In genomic region chr2:30546219-30546618, GRCm38 (mm10) we compare ENCODE assay signal across 16 mouse cellular contexts. TPM values are rescaled to one million over a fixed set of nuclear protein-coding genes. Genes with fewer than 3 reads are reported as not detected.
A peak's percentile ranks its signal among the peaks of the same experiment; 100 is the strongest.
DNase-seq lines count a peak whose midpoint lies in the region; ATAC-seq lines count a peak whose summit lies in the region.
"Had no signal": no experiment of that assay in that cellular context is flagged by ENCODE, and none has a peak within 500 bp of the region (broad histone marks: within the 10 kb centered on the region; RNA-seq: fewer than 3 reads in every experiment).

No protein-coding gene starts in this region.

- H3K4me2 ChIP-seq in hindbrain, embryonic 14.5 days (replicated peaks) = no peak overlapping the region; the same call in 1 of the 2 replicates
- H3K4me2 ChIP-seq in hindbrain, embryonic 16.5 days (ENCODE audit: low read length) = no peak overlapping the region
- H3K4me2 ChIP-seq in embryonic facial prominence, embryonic 12.5 days (replicated peaks) = no peak overlapping the region
- no peak overlapping the region for H3K4me2 ChIP-seq in intestine, embryonic 15.5 days (replicated peaks)

- no peaks in the 10 kb centered on the region for H3K36me3 ChIP-seq in hindbrain, embryonic 14.5 days (replicated peaks; ENCODE audit: control insufficient read depth, insufficient read depth)
- no peaks in the 10 kb centered on the region for H3K36me3 ChIP-seq in hindbrain, embryonic 16.5 days (ENCODE audit: control insufficient read depth, insufficient read depth, low read length)
- no peaks in the 10 kb centered on the region for H3K36me3 ChIP-seq in embryonic facial prominence, embryonic 12.5 days
- H3K36me3 ChIP-seq in limb, embryonic 10.5 days = no peaks in the 10 kb centered on the region
- H3K36me3 ChIP-seq in intestine, embryonic 15.5 days = no peaks in the 10 kb centered on the region
- H3K36me3 ChIP-seq: embryonic facial prominence, embryonic 13.5 days; limb, embryonic 13.5 days had no signal

- no peak for ATAC-seq in hindbrain, embryonic 14.5 days (ENCODE audit: low FRiP score)
- ATAC-seq in hindbrain, embryonic 16.5 days = no peak
- no peak for ATAC-seq in embryonic facial prominence, embryonic 12.5 days (ENCODE audit: insufficient number of reproducible peaks, insufficient read depth, low FRiP score, low TSS enrichment)
- ATAC-seq in intestine, embryonic 15.5 days = no peak
- ATAC-seq: liver, postnatal 0 days had no signal

- DNase-seq in hindbrain, embryonic 14.5 days (ENCODE audit: low spot score) = no peak
- no peak for DNase-seq in limb, embryonic 10.5 days (ENCODE audit: low spot score)
- peak; percentile 51 for DNase-seq in naive thymus-derived CD4-positive, alpha-beta T cell, adult 2 months (ENCODE audit: low read depth)
- DNase-seq in urinary bladder, adult 2 months (ENCODE audit: low spot score) = no peak
- no peak for DNase-seq in kidney, postnatal 14 days
- DNase-seq: adrenal gland, postnatal 25 days; heart, postnatal 10 days; layer of hippocampus, postnatal 36 days; liver, postnatal 0 days; lung, postnatal 36 days; thymus, postnatal 36 days had no signal

- WGBS in hindbrain, embryonic 14.5 days = 21% methylated on average over 2 of the region's 3 CpGs
- 33% methylated on average over 2 of the region's 3 CpGs for WGBS in hindbrain, embryonic 16.5 days
- 22% methylated on average over 2 of the region's 3 CpGs for WGBS in embryonic facial prominence, embryonic 12.5 days
- 63% methylated on average over 1 of the region's 3 CpGs for WGBS in limb, embryonic 10.5 days
- WGBS in intestine, embryonic 15.5 days = 16% methylated on average over 2 of the region's 3 CpGs

- H3K4me3 ChIP-seq in hindbrain, embryonic 14.5 days (replicated peaks; ENCODE audit: low read length) = no peak overlapping the region
- H3K4me3 ChIP-seq in hindbrain, embryonic 16.5 days (ENCODE audit: low read length) = no peak overlapping the region
- no peak overlapping the region for H3K4me3 ChIP-seq in embryonic facial prominence, embryonic 12.5 days
- no peak overlapping the region for H3K4me3 ChIP-seq in limb, embryonic 10.5 days
- no peak overlapping the region for H3K4me3 ChIP-seq in intestine, embryonic 15.5 days (replicated peaks)

- peak overlapping the region; percentile 76; the same call in 1 of the 2 replicates for H3K27ac ChIP-seq in hindbrain, embryonic 14.5 days
- H3K27ac ChIP-seq in hindbrain, embryonic 16.5 days (ENCODE audit: low read depth, low read length) = no peak overlapping the region
- 0 out of 2 replicates have a peak overlapping the region, but pooled peaks have one; percentile 65 for H3K27ac ChIP-seq in embryonic facial prominence, embryonic 12.5 days
- peak overlapping the region; percentile 91 for H3K27ac ChIP-seq in limb, embryonic 10.5 days
- H3K27ac ChIP-seq in intestine, embryonic 15.5 days = no peak overlapping the region

- H3K4me1 ChIP-seq in hindbrain, embryonic 14.5 days (replicated peaks; ENCODE audit: control insufficient read depth, insufficient read depth, low read length) = peaks cover 28% of the 10 kb centered on the region
- peaks cover 25% of the 10 kb centered on the region for H3K4me1 ChIP-seq in hindbrain, embryonic 16.5 days (ENCODE audit: control insufficient read depth, insufficient read depth, low read depth, low read length)
- peaks cover 38% of the 10 kb centered on the region for H3K4me1 ChIP-seq in embryonic facial prominence, embryonic 12.5 days
- H3K4me1 ChIP-seq in limb, embryonic 10.5 days = peaks cover 58% of the 10 kb centered on the region
- peaks cover 29% of the 10 kb centered on the region for H3K4me1 ChIP-seq in intestine, embryonic 15.5 days (replicated peaks)

- H3K9me3 ChIP-seq in hindbrain, embryonic 14.5 days (ENCODE audit: control insufficient read depth, low read length) = no peaks in the 10 kb centered on the region
- H3K9me3 ChIP-seq in hindbrain, embryonic 16.5 days (ENCODE audit: control insufficient read depth, low read length) = no peaks in the 10 kb centered on the region
- 0 out of 2 replicates have a peak, but pooled peaks cover 6% of the 10 kb centered on the region for H3K9me3 ChIP-seq in embryonic facial prominence, embryonic 12.5 days
- H3K9me3 ChIP-seq in limb, embryonic 10.5 days (replicated peaks) = no peaks in the 10 kb centered on the region
- H3K9me3 ChIP-seq in intestine, embryonic 15.5 days = no peaks in the 10 kb centered on the region
- H3K9me3 ChIP-seq: embryonic facial prominence, embryonic 13.5 days had no signal

- H3K9ac ChIP-seq in hindbrain, embryonic 14.5 days = no peak overlapping the region
- H3K9ac ChIP-seq in hindbrain, embryonic 16.5 days (ENCODE audit: low read depth, low read length) = no peak overlapping the region
- 0 out of 2 replicates have a peak overlapping the region, but pooled peaks have one; percentile 13 for H3K9ac ChIP-seq in embryonic facial prominence, embryonic 12.5 days
- no peak overlapping the region for H3K9ac ChIP-seq in intestine, embryonic 15.5 days
- H3K9ac ChIP-seq: liver, postnatal 0 days had no signal

- no peaks in the 10 kb centered on the region for H3K27me3 ChIP-seq in hindbrain, embryonic 14.5 days (ENCODE audit: control insufficient read depth, insufficient read depth, low read length)
- no peaks in the 10 kb centered on the region for H3K27me3 ChIP-seq in hindbrain, embryonic 16.5 days (replicated peaks; ENCODE audit: control insufficient read depth, insufficient read depth, low read length)
- H3K27me3 ChIP-seq in embryonic facial prominence, embryonic 12.5 days = no peaks in the 10 kb centered on the region
- H3K27me3 ChIP-seq in limb, embryonic 10.5 days (ENCODE audit: low read depth, poor library complexity, severe bottlenecking) = no peaks in the 10 kb centered on the region
- H3K27me3 ChIP-seq in intestine, embryonic 15.5 days (replicated peaks) = no peaks in the 10 kb centered on the region
- H3K27me3 ChIP-seq: embryonic facial prominence, embryonic 13.5 days; limb, embryonic 13.5 days had no signal

RNA-seq across cellular contexts. Expression of gene Cstad, which starts 48.6 kb away (rescaled TPM):
- polyA plus RNA-seq in hindbrain, embryonic 14.5 days (2014; fragmentation: Nextera tagmentation; extraction: Ambion mirVana) = 1.6 TPM in 1 of 2 replicates, not detected in the other
- polyA plus RNA-seq in hindbrain, embryonic 16.5 days (2015; fragmentation: Nextera tagmentation; extraction: Ambion mirVana) = 0.19 and 0.99 TPM in 2 replicates
- polyA plus RNA-seq in embryonic facial prominence, embryonic 12.5 days (2016; fragmentation: Nextera tagmentation; extraction: Ambion mirVana) = 0.57 and 1.4 TPM in 2 replicates
- 0.55 and 0.95 TPM in 2 replicates for polyA plus RNA-seq in limb, embryonic 10.5 days (2016; fragmentation: Nextera tagmentation; extraction: Ambion mirVana)
- polyA plus RNA-seq in urinary bladder, adult 2 months (2012; rRNA removed) = 5.8 and 6.3 TPM in 2 replicates
- 0.63 and 0.72 TPM in 2 replicates for polyA plus RNA-seq in intestine, embryonic 15.5 days (2015; fragmentation: Nextera tagmentation; extraction: Ambion mirVana)

Comparison
In these comparisons a context has a peak if more than half of its experiments do, and no peak if none do; other contexts are left out.
1. H3K27ac ChIP-seq: peak in hindbrain, embryonic 14.5 days (single experiment), embryonic facial prominence, embryonic 12.5 days (single experiment) and limb, embryonic 10.5 days (single experiment); none in hindbrain, embryonic 16.5 days (single experiment) and intestine, embryonic 15.5 days (single experiment).